Mouse (Mus musculus): ENCODE results near the gene Ptprs. TPM values are rescaled to one million over a fixed set of nuclear protein-coding genes. Genes with fewer than 3 reads are reported as not detected.

Ptprs gene
- polyA plus RNA-seq, 2 experiments from 2014 or later: 5.5 to 8.9 TPM

DNA sequence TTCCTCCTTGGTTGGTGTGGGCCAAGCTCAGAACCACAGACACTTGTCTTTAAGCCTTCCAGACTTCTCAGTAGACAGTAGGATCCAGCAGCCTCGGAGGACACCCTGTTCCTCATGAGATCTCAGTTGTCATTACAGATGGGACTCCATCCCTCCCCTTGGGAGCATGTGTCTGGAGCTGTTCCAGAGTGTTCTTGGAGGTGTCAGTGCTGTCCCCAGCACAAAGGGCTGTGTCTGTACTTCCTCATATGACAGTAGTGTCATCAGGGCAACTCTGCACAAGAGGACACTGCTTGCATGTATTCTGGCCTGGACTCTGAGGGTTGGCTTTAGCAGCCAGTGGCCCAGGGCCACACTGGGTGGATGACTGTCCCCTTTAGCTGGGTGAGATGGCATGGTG, 101.4 kb downstream of the Ptprs start:
- ATAC-seq: no peak

DNA sequence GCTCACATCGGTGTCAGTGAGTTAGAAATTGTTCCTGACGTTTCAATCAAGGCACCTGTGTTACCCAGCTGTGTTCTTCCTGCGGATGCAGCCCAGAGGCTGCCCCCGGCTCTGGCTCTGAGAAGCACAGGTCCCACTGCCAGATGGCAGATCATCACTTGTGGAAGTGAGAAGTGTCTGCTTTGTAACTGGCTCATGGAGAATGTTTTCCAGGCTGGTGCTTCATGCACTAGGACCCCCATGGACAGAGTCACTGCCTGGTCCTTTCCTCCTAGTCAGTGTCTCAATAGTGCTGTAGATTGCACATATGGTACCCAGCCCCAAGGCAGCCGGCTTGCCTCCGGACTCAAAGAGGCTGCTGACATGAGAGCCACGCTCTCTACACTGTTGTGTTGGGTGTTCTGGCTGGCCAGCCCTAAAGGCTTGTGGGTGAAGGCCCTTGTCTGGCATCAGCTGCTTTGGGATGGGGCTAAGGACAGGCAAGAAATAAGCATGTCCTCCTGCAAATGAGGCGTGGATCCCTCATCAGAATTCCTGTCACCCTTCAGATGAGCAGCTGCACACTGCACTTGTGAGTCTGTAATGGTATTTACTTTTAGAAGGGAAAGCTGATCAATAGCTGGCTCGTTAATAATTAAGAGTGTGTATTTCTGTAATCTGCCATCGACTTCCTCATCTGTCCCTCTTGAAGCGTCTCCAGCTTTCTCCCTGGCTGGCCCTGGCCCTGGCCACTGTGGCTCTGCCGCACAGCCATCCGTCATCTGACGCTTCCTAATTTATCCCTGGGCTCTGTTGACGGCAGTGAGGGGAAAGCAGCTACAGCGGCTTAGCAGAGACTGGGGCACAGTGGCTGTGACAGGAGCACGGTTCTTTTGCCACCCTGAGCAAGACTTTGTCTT, 102.9 kb downstream of the Ptprs start:
- no peak for ATAC-seq

DNA sequence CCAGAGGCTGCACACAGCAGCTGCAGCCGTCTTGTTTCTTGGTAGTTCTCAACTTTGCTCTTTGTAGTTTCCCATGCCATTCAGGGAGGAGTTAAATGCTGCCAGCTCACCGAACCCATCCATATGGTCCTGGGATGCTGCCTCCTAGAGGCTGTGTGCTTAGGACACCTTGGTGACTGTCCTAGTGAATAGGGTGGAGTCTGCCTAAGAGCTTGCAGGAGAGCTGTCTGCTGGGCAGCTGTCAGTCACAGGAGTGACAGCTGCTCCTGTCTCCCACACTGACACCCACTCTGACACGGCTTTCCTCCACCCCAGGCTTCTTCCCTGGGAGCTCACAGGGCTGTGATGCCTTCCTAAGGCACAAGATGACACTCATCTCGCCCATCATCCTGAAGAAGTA, 104.2 kb downstream of the Ptprs start:
- no peak for ATAC-seq

DNA sequence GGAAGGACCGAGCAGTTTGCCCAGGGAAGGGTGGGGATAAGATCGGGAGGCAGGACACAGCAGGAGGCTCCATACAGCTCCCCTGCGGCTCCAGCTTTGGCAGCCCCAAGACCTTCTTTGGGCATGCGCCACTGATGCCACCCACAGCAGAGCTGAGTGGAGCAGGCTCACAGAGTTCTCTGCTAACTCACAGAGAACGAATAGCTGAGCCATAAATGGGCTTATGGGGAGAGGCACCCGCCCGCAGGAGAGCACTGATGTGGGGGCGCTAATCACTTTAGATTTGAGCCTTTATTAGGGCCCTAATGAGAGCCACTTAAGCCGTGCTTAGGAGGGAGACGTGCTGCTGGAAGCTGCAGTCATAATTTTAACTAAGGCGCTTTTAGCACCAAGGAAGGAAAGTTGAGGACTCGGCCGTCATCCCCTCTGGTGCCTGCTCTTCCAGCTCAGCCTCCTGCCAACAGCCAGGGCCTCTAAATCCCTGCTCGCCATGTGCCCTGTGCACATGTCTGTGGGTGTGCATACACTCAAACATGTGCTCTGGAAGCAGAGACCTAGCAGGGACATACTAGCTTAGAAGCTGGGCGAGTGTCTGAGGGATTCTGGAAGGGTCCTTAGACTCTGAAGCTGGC, 105.1 kb downstream of the Ptprs start:
- no peak for ATAC-seq

DNA sequence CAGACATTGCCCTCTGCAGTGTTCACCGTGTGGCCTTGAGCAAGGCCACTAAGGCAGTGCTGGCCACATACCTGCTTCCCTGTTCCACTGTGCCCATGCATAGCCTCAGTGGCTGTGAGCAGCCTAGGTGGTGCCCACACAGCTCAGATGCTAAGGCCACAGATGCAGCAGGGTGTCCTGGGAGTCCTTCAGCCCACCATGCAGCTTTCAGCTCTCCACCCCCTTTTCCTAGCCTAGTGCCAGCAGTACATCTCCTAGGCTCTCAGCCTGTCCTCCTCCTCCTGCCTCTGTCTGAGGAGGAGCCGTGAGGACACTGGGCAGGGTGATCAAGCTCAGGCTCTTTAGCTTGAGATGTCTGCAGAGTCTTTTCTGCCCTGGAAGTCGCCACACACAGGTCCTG, 106.2 kb downstream of the Ptprs start:
- ATAC-seq: no peak

DNA sequence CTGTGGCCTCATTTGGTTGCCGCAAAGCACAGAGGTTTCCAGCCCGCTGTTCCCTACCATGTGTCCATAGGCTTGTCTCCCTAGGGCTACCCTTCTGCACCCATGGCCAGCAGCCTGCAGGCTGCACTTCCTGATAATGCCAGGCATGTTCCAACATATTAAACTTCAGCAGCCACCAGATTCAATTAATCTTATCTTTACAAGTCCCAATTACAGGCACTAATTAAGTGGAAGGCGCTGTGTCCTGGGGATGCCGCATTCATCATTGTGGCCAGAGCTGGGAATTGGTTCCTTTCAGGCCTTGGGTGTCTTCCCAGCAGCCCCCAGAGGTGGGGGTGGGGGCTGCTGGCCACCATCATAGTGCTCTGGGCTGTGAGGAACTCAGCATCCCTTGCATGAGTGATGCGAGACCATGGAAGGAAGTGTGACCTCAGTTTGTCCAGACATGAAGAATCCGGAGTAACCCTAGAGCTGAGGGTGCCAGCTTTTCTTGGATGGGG, 107.9 kb downstream of the Ptprs start:
- ATAC-seq: no peak

DNA sequence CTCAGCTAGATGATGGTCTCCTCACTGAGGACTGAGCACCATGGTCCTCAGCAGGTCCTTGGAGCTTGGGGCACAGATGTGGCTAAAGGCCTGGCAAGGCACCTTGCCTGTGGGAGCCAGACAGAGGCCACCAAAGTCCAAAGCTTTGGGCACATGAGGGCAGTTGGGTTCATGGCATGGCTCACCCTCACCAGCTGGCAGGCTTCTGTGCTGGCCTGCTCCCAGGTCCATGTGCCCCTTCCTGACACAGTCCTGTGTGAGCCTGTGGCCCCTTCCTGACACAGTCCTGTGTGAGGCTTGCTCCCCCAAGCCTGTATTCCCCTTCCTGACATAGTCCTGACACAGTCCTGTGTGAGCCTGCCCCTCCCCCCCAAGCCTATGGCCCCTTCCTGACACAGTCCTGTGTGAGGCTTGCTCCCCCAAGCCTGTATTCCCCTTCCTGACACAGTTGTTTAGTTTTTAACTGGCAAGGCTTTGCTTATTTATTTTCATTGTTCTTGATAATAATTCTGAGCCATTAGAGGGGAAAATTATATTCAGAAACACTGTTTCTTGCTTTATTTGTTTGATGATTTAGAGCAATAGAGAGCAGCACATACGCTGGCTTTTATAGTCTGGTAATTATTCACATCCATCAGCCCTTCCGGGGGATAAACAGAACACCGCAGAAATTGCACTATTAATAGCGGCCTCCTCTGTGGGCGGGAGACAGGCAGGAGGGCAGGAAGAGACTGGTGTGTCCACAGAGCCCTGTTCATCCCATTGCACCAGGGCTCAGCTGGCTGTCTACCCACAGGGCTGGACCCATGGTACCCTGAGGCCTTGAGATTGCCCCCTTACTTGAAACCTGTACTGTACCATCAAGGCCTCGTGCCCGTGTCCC, 110.3 kb downstream of the Ptprs start:
- no peak for ATAC-seq

Other genes with a start within 250 kb of the Ptprs start
- 1 to 10 TPM; 4.4 to 5.5 TPM for gene Fem1a, start 219.7 kb downstream of the Ptprs start, polyA plus RNA-seq (2017; shearing (Covaris generic))
- gene Ticam1, start 199.7 kb downstream of the Ptprs start, polyA plus RNA-seq (2017; shearing (Covaris generic)): 10 to 100 TPM in 1 of 2 experiments, 1 to 10 TPM in 1; 8.9 to 11.6 TPM
- gene Plin3, start 183.6 kb downstream of the Ptprs start, polyA plus RNA-seq (2017; shearing (Covaris generic)): 10 to 100 TPM; 31.8 to 32.1 TPM
- gene Arrdc5, start 176.2 kb downstream of the Ptprs start, polyA plus RNA-seq (2017; shearing (Covaris generic)): not detected
- 10 to 100 TPM in 1 of 2 experiments, 1 to 10 TPM in 1; 8.5 to 28.4 TPM for gene Uhrf1, start 173.2 kb downstream of the Ptprs start, polyA plus RNA-seq (2017; shearing (Covaris generic))
- gene Kdm4b, start 150.4 kb downstream of the Ptprs start, polyA plus RNA-seq (2017; shearing (Covaris generic)): 1 to 10 TPM; 5.3 to 7.0 TPM
- not detected for gene Znrf4, start 35.9 kb upstream of the Ptprs start, polyA plus RNA-seq (2017; shearing (Covaris generic))
- 1 to 10 TPM; 3.1 to 3.2 TPM for gene Gm20219, start 77.9 kb upstream of the Ptprs start, polyA plus RNA-seq (2017; shearing (Covaris generic))
- 10 to 100 TPM; 36.8 to 53.1 TPM for gene Safb2, start 108.1 kb upstream of the Ptprs start, polyA plus RNA-seq (2017; shearing (Covaris generic))
- gene Safb, start 108.3 kb upstream of the Ptprs start, polyA plus RNA-seq (2017; shearing (Covaris generic)): 10 to 100 TPM; 52.6 to 55.0 TPM
- gene 2410015M20Rik, start 133.3 kb upstream of the Ptprs start, polyA plus RNA-seq (2017; shearing (Covaris generic)): 100 to 1,000 TPM; 280 to 291 TPM
- 1,000 to 10,000 TPM; 3,663 to 4,818 TPM for gene Rpl36, start 136.9 kb upstream of the Ptprs start, polyA plus RNA-seq (2017; shearing (Covaris generic))
- gene Lonp1, start 150.4 kb upstream of the Ptprs start, polyA plus RNA-seq (2017; shearing (Covaris generic)): 1 to 10 TPM; 4.5 to 8.0 TPM
- gene Catsperd, start 151.7 kb upstream of the Ptprs start, polyA plus RNA-seq (2017; shearing (Covaris generic)): 1 to 10 TPM; 2.6 to 3.5 TPM
- 10 to 100 TPM; 55.5 to 79.5 TPM for gene Ranbp3, start 196.8 kb upstream of the Ptprs start, polyA plus RNA-seq (2017; shearing (Covaris generic))
- 100 to 1,000 TPM; 225 to 227 TPM for gene Ndufa11, start 241.3 kb upstream of the Ptprs start, polyA plus RNA-seq (2017; shearing (Covaris generic))
- 1 to 10 TPM; 5.8 to 8.2 TPM for gene Vmac, start 241.5 kb upstream of the Ptprs start, polyA plus RNA-seq (2017; shearing (Covaris generic))